Comparison of ENCODE assay signal across 8 mouse cellular contexts in genomic region chr7:141477578-141478269, GRCm38 (mm10). TPM values are rescaled to one million over a fixed set of nuclear protein-coding genes. Genes with fewer than 3 reads are reported as not detected.
DNase-seq lines count a peak whose midpoint lies in the region; ATAC-seq and TF ChIP-seq lines count a peak whose summit lies in the region.
"Had no signal": no experiment of that assay in that cellular context is flagged by ENCODE, and none has a peak within 500 bp of the region (broad histone marks: within the 10 kb centered on the region; RNA-seq: fewer than 3 reads in every experiment).

No protein-coding gene starts in this region.

- WGBS in limb, embryonic 12.5 days, result 58% methylated on average over 4 of the region's 4 CpGs
- 74% methylated on average over 4 of the region's 4 CpGs for WGBS in limb, embryonic 10.5 days

- H3K4me1 ChIP-seq in limb, embryonic 12.5 days (replicated peaks), result peaks cover 64% of the 10 kb centered on the region
- peaks cover 68% of the 10 kb centered on the region for H3K4me1 ChIP-seq in limb, embryonic 10.5 days

- H3K79me2 ChIP-seq in myocyte (ENCODE audit: control insufficient read depth, insufficient read depth), result peaks cover 60% of the 10 kb centered on the region

- no peak for DNase-seq in limb, embryonic 10.5 days (ENCODE audit: low spot score)
- no peak for DNase-seq in adrenal gland, adult 8-10 months
- DNase-seq in frontal cortex, postnatal 14 days (ENCODE audit: low spot score in 2 of 2), result no peak

- peak overlapping the region; percentile 92 for H3K4me2 ChIP-seq in limb, embryonic 12.5 days
- H3K4me2 ChIP-seq in myocyte (ENCODE audit: low read depth), result peak overlapping the region; percentile 95

- H3K27ac ChIP-seq in limb, embryonic 12.5 days, result peak overlapping the region; percentile 87
- no peak overlapping the region for H3K27ac ChIP-seq in limb, embryonic 10.5 days
- H3K27ac ChIP-seq: forebrain, embryonic 13.5 days had no signal

- H3ac ChIP-seq in myocyte (ENCODE audit: control insufficient read depth, insufficient read length), result no peak overlapping the region

- peaks cover 2% of the 10 kb centered on the region for H3K36me3 ChIP-seq in limb, embryonic 12.5 days
- H3K36me3 ChIP-seq in limb, embryonic 10.5 days, result peaks cover 2% of the 10 kb centered on the region
- peaks cover 2% of the 10 kb centered on the region for H3K36me3 ChIP-seq in myocyte (ENCODE audit: control insufficient read depth, insufficient read depth)

- H3K4me3 ChIP-seq in limb, embryonic 12.5 days (replicated peaks), result 0 out of 2 replicates have a peak overlapping the region, but pooled peaks have one; percentile 73
- H3K4me3 ChIP-seq in limb, embryonic 10.5 days, result no peak overlapping the region
- H3K4me3 ChIP-seq in myocyte, result peak overlapping the region; percentile 80
- H3K4me3 ChIP-seq: forebrain, embryonic 13.5 days had no signal

- no peak for TF ChIP-seq POLR2A in myocyte (IDR thresholded peaks at IDR 0.05; ENCODE audit: insufficient read length, low read depth)

- ATAC-seq in limb, embryonic 12.5 days (ENCODE audit: insufficient number of reproducible peaks, insufficient read depth, low FRiP score, low TSS enrichment, low read depth), result no peak
- peak; percentile 13 for ATAC-seq in common myeloid progenitor, adult 5-6 weeks (replicated peaks; ENCODE audit: low read depth, poor library complexity, severe bottlenecking)
- ATAC-seq in hematopoietic stem cell, adult 5-6 weeks (replicated peaks in 1 of 2; ENCODE audit: insufficient read depth in 1 of 2, low FRiP score in 2 of 2, low TSS enrichment in 1 of 2, low read depth in 1 of 2, poor library complexity in 2 of 2, severe bottlenecking in 2 of 2), result peak; percentile 29 to 46
- ATAC-seq: forebrain, embryonic 13.5 days had no signal

- no peaks in the 10 kb centered on the region for H3K9me3 ChIP-seq in limb, embryonic 12.5 days
- H3K9me3 ChIP-seq in limb, embryonic 10.5 days (replicated peaks), result no peaks in the 10 kb centered on the region
- H3K9me3 ChIP-seq: forebrain, embryonic 13.5 days had no signal

- H3K9ac ChIP-seq in limb, embryonic 12.5 days (replicated peaks), result peak overlapping the region; percentile 42; the same call in 1 of the 2 replicates
- H3K9ac ChIP-seq: forebrain, embryonic 13.5 days had no signal

- H3K27me3 ChIP-seq in limb, embryonic 12.5 days, result peaks cover 21% of the 10 kb centered on the region
- H3K27me3 ChIP-seq in limb, embryonic 10.5 days (ENCODE audit: low read depth, poor library complexity, severe bottlenecking), result peaks cover 23% of the 10 kb centered on the region
- H3K27me3 ChIP-seq in myocyte (ENCODE audit: control insufficient read depth, insufficient read depth, insufficient read length), result no peaks in the 10 kb centered on the region

TF ChIP-seq in myocyte, 11 proteins besides CTCF, POLR2A, EP300 and RAD21:
- TF ChIP-seq SRF (IDR thresholded peaks at IDR 0.05; ENCODE audit: control insufficient read depth, insufficient read length, low read depth) (no peak), POLR2AphosphoS2 (IDR thresholded peaks at IDR 0.05; ENCODE audit: insufficient read length, low read depth) (peak; percentile 50)

RNA-seq across cellular contexts. Expression of gene Tspan4, which starts 2.7 kb away (rescaled TPM):
- polyA plus RNA-seq in limb, embryonic 12.5 days (2016; fragmentation: Nextera tagmentation; extraction: Ambion mirVana), result 24.8 and 33.0 TPM in 2 replicates
- polyA plus RNA-seq in limb, embryonic 10.5 days (2016; fragmentation: Nextera tagmentation; extraction: Ambion mirVana), result 25.0 and 36.9 TPM in 2 replicates
- total RNA-seq in common myeloid progenitor, adult 5-6 weeks (2017), result 50.3 and 53.3 TPM in 2 replicates
- 61.4 and 81.5 TPM in 2 replicates for total RNA-seq in hematopoietic stem cell, adult 5-6 weeks (2017)
- polyA plus RNA-seq in myocyte (2012; fragmentation: generic; extraction: Trizol), result 95.5 TPM
- total RNA-seq in adrenal gland, adult 8-10 months (2022), result 100 to 1,000 TPM in 2 of 4 experiments, 10 to 100 TPM in 2; 89.1 to 191 (median 124) TPM

RNA-seq across cellular contexts. Expression of gene Polr2l, which starts 2.8 kb away (rescaled TPM):
- 65.7 and 67.3 TPM in 2 replicates for polyA plus RNA-seq in limb, embryonic 12.5 days (2016; fragmentation: Nextera tagmentation; extraction: Ambion mirVana)
- polyA plus RNA-seq in limb, embryonic 10.5 days (2016; fragmentation: Nextera tagmentation; extraction: Ambion mirVana), result 77.2 and 86.8 TPM in 2 replicates
- total RNA-seq in common myeloid progenitor, adult 5-6 weeks (2017), result 44.5 and 47.0 TPM in 2 replicates
- total RNA-seq in hematopoietic stem cell, adult 5-6 weeks (2017), result 26.8 and 30.0 TPM in 2 replicates
- 95.1 TPM for polyA plus RNA-seq in myocyte (2012; fragmentation: generic; extraction: Trizol)
- 100 to 1,000 TPM in 3 of 4 experiments, 10 to 100 TPM in 1; 99.4 to 147 (median 129) TPM for total RNA-seq in adrenal gland, adult 8-10 months (2022)

RNA-seq across cellular contexts. Expression of gene Cd151, which starts 10.5 kb away (rescaled TPM):
- 11.3 and 13.5 TPM in 2 replicates for polyA plus RNA-seq in limb, embryonic 12.5 days (2016; fragmentation: Nextera tagmentation; extraction: Ambion mirVana)
- 14.0 and 15.8 TPM in 2 replicates for polyA plus RNA-seq in limb, embryonic 10.5 days (2016; fragmentation: Nextera tagmentation; extraction: Ambion mirVana)
- 31.4 and 32.9 TPM in 2 replicates for total RNA-seq in common myeloid progenitor, adult 5-6 weeks (2017)
- 45.0 and 46.6 TPM in 2 replicates for total RNA-seq in hematopoietic stem cell, adult 5-6 weeks (2017)
- polyA plus RNA-seq in myocyte (2012; fragmentation: generic; extraction: Trizol), result 267 TPM
- 100 to 1,000 TPM; 323 to 455 (median 409) TPM for total RNA-seq in adrenal gland, adult 8-10 months (2022)

RNA-seq across cellular contexts. Expression of gene Cracr2b, which starts 16.8 kb away (rescaled TPM):
- polyA plus RNA-seq in limb, embryonic 12.5 days (2016; fragmentation: Nextera tagmentation; extraction: Ambion mirVana), result 7.7 and 9.8 TPM in 2 replicates
- polyA plus RNA-seq in limb, embryonic 10.5 days (2016; fragmentation: Nextera tagmentation; extraction: Ambion mirVana), result 7.0 and 7.8 TPM in 2 replicates
- total RNA-seq in common myeloid progenitor, adult 5-6 weeks (2017), result 0.39 TPM in 1 of 2 replicates, not detected in the other
- 5.2 and 8.4 TPM in 2 replicates for total RNA-seq in hematopoietic stem cell, adult 5-6 weeks (2017)
- 2.4 TPM for polyA plus RNA-seq in myocyte (2012; fragmentation: generic; extraction: Trizol)
- total RNA-seq in adrenal gland, adult 8-10 months (2022), result 10 to 100 TPM; 11.7 to 21.1 (median 18.7) TPM

RNA-seq across cellular contexts. Expression of gene Pnpla2, which starts 22.7 kb away (rescaled TPM):
- 13.7 and 14.9 TPM in 2 replicates for polyA plus RNA-seq in limb, embryonic 12.5 days (2016; fragmentation: Nextera tagmentation; extraction: Ambion mirVana)
- 11.6 and 12.4 TPM in 2 replicates for polyA plus RNA-seq in limb, embryonic 10.5 days (2016; fragmentation: Nextera tagmentation; extraction: Ambion mirVana)
- 13.9 and 14.4 TPM in 2 replicates for total RNA-seq in common myeloid progenitor, adult 5-6 weeks (2017)
- total RNA-seq in hematopoietic stem cell, adult 5-6 weeks (2017), result 15.1 and 15.5 TPM in 2 replicates
- 50.5 TPM for polyA plus RNA-seq in myocyte (2012; fragmentation: generic; extraction: Trizol)
- total RNA-seq in adrenal gland, adult 8-10 months (2022), result 100 to 1,000 TPM; 256 to 532 (median 452) TPM
